Mouse (Mus musculus): Measurements from ENCODE around the gene Mrpl45.

DNA sequence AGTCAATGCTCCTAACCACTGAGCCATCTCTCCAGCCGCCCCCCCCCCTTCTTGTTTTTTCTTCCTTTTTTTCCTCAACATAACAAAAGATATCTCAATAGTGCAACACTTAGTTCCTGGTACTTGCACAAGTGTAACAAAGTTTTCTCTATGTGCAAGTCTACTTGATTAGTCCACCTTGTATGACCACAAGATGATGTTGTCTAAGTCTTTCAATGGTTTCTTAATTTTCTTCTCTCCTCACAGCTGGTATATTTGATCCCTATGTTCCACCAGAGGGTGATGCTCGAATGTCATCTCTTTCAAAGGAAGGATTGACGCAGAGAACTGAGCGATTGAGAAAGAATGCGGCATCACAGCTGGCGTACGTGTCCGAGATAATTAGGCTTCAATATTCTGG, 5.7 kb downstream of the Mrpl45 start:
- TF ChIP-seq POLR2AphosphoS5 (IDR thresholded peaks at IDR 0.05; ENCODE audit: insufficient replicate concordance, low read depth, low read length) = no peak
- TF ChIP-seq CTCF (IDR thresholded peaks at IDR 0.05; ENCODE audit: low read depth, low read length) = no peak
- no peak for TF ChIP-seq GATA1 (IDR thresholded peaks at IDR 0.05; ENCODE audit: borderline replicate concordance, low read length)

Measured in G1E (cell line).